Mouse (Mus musculus): ENCODE measurements at regions not wholly inside any gene's neighbourhood (a gene's known extent, or its start where the extent isn't known, plus 50 kb on each side); places are given as distances from the start of the nearest gene placed in this dataset.

DNA sequence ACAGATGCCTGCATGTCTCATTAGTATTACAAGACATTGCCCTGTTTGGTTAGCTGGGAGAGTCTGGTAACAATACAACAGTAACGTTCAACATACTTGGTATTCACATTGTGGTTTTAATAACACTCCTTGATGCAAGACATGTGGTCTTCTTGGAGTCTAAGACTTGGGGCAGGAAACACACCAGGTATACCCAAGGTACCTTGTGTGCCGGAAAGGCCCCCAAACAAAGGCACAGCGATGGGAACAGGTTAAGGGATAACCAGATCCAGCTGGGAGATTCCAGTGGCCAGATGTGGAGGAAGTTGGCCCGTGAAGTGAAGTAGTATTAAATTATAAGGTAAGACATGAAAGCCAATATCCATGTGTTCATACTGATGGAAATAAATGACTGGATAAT is 71.9 kb upstream of the Mphosph6 start:
- H3K9me3 ChIP-seq = peaks cover 31% of the 10 kb centered on the region
- no peaks in the 10 kb centered on the region for H3K36me3 ChIP-seq (replicated peaks; ENCODE audit: low read length)
- no peaks in the 10 kb centered on the region for H3K27me3 ChIP-seq (replicated peaks)
- H3K4me1 ChIP-seq = no peaks in the 10 kb centered on the region
- no peak overlapping the region for H3K4me3 ChIP-seq (replicated peaks)
- TF ChIP-seq GATA1 (IDR thresholded peaks at IDR 0.05; ENCODE audit: borderline replicate concordance, low read length) (no peak), FLI1 (IDR thresholded peaks at IDR 0.05; ENCODE audit: low read length) (no peak)

DNA sequence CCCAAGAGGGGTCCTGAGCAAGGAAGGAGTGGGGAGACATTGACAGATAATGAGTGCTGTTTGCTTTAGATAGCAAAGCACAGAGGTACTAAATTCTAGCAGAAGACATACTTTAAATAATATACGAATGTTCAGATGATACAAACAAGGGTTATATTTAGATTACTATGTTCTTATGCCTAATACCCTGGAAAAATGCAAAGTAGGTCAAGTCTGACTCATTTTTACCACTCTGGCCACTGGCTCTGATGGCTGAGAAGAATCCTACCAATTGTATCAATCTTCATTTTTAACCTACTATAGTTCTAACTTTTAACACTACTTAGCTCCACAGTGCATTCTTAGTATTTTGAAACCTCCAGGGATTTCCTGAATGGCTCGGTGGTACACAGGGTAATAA is 65.4 kb upstream of the Mphosph6 start:
- Histone ChIP-seq H3K4me1 (no peaks in the 10 kb centered on the region), H3K27me3 (replicated peaks) (no peaks in the 10 kb centered on the region), H3K36me3 (replicated peaks; ENCODE audit: low read length) (no peaks in the 10 kb centered on the region), H3K4me3 (replicated peaks) (no peak overlapping the region), H3K9me3 (0 out of 2 replicates have a peak, but pooled peaks cover 3% of the 10 kb centered on the region)
- TF ChIP-seq FLI1 (IDR thresholded peaks at IDR 0.05; ENCODE audit: low read length) = no peak
- TF ChIP-seq GATA1 (IDR thresholded peaks at IDR 0.05; ENCODE audit: borderline replicate concordance, low read length) = no peak

DNA sequence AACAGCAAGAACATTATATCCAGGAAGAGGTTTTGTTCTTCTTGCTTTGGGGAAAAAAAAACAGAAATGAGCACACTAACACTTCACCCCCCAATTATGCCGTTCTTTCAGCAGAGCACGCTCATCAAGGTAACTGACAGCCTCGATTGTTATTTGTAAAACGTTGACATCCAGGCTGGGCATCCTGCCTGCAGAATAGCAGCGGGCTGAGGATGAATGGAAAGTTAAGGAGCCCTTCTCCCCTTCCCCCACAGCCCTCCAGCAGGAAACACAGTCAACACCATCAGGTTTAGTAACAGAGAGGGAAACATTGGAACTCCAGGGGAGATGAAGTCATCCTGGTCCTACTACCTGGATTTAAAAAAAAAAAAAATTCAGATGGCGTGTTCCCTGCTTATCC is 63.3 kb upstream of the Mphosph6 start:
- no peak overlapping the region for H3K4me3 ChIP-seq (replicated peaks)
- no peak for TF ChIP-seq FLI1 (IDR thresholded peaks at IDR 0.05; ENCODE audit: low read length)
- TF ChIP-seq GATA1 (IDR thresholded peaks at IDR 0.05; ENCODE audit: borderline replicate concordance, low read length) = no peak
- peaks cover 11% of the 10 kb centered on the region for H3K27me3 ChIP-seq (replicated peaks)
- no peaks in the 10 kb centered on the region for H3K36me3 ChIP-seq (replicated peaks; ENCODE audit: low read length)
- 0 out of 2 replicates have a peak, but pooled peaks cover 3% of the 10 kb centered on the region for H3K9me3 ChIP-seq
- peaks cover under 1% of the 10 kb centered on the region; the same call in 1 of the 2 replicates for H3K4me1 ChIP-seq

DNA sequence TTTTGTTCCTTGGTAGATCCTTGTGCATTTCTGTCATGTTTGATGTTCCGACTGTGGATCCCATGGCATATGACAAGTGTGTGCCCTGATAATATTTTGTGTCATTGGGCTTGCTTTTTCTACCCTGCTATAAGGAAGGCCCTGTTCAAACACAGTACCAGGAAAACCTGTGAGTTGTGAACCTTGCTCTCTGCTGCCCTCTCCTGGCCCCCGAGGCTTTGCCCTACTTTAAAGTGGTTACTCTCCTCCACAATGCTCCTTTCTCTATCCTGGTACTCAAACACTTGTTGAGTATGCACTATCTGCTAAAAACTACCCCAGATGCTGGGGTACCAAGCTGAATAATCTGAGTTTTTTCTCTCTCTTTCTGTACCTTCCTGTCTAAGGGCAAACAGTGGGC is 62.1 kb upstream of the Mphosph6 start:
- H3K4me3 ChIP-seq (replicated peaks) = no peak overlapping the region
- H3K9me3 ChIP-seq = 0 out of 2 replicates have a peak, but pooled peaks cover under 1% of the 10 kb centered on the region
- peaks cover 16% of the 10 kb centered on the region for H3K27me3 ChIP-seq (replicated peaks)
- TF ChIP-seq GATA1 (IDR thresholded peaks at IDR 0.05; ENCODE audit: borderline replicate concordance, low read length) = no peak
- TF ChIP-seq FLI1 (IDR thresholded peaks at IDR 0.05; ENCODE audit: low read length) = no peak
- no peaks in the 10 kb centered on the region for H3K36me3 ChIP-seq (replicated peaks; ENCODE audit: low read length)
- H3K4me1 ChIP-seq = peaks cover 5% of the 10 kb centered on the region

DNA sequence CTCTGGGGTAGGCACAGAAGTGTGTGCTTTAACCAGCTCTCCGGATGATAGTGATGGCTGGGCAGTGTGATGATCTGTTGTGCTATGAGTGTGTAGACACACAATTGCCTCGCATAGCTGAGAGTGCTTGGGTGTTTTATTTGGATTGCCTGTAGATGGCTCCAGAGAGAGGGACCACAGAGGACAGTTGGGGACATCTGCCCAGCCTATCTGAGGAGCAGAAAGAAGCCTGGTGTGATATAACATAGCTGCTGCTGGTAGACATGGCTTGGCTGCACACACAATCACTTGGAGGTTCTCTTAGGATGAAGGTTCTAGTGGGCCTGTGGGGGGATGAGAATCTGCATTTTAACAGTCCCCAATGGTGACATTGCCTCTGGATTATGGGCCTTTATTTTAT is 60.6 kb upstream of the Mphosph6 start:
- peaks cover 16% of the 10 kb centered on the region for H3K27me3 ChIP-seq (replicated peaks)
- no peak overlapping the region for H3K4me3 ChIP-seq (replicated peaks)
- peaks cover 5% of the 10 kb centered on the region for H3K4me1 ChIP-seq
- H3K9me3 ChIP-seq = no peaks in the 10 kb centered on the region
- H3K36me3 ChIP-seq (replicated peaks; ENCODE audit: low read length) = no peaks in the 10 kb centered on the region
- no peak for TF ChIP-seq GATA1 (IDR thresholded peaks at IDR 0.05; ENCODE audit: borderline replicate concordance, low read length)
- TF ChIP-seq FLI1 (IDR thresholded peaks at IDR 0.05; ENCODE audit: low read length) = no peak

DNA sequence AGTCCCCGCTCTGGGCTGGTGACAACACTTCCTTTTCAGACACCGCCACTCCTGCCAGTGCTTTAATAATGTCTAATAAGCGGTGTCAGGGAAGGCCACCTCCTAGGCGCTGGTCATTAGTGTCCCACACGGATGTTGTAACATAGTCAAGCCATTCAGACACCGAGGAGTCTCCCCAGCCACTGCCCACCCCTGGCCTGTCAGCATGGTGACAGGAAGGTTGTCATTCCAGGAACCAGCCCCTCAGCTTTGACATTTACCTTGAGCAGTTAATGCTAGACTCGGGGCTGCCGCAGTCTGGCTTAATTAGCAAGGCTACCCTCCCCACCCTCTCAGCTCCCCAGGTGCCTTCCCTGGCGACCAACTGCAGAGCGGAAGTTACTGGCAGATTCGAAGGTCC is 58.0 kb upstream of the Mphosph6 start:
- Histone ChIP-seq H3K4me1 (peaks cover 5% of the 10 kb centered on the region), H3K4me3 (replicated peaks) (no peak overlapping the region), H3K27me3 (replicated peaks) (peaks cover 16% of the 10 kb centered on the region), H3K9me3 (no peaks in the 10 kb centered on the region), H3K36me3 (replicated peaks; ENCODE audit: low read length) (no peaks in the 10 kb centered on the region)
- TF ChIP-seq GATA1 (IDR thresholded peaks at IDR 0.05; ENCODE audit: borderline replicate concordance, low read length) (no peak), FLI1 (IDR thresholded peaks at IDR 0.05; ENCODE audit: low read length) (no peak)

DNA sequence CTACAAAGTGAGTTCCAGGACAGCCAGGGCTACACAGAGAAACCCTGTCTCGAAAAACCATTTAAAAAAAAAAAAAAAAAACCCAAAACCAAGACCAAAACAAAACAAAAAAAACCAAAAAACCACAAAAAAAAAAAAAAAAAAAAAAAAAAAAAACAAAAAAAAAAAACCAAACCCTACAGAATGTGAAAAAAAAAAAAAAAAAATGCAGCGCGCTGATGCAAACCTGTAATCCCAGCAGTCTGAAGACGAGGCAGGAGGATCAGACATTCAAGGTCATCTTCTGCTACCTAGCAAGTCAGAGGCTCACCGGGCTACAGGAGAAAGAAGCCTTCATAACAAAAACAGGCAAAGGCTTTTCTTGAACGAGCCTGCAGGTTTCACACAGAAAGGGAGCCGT is 57.4 kb upstream of the Mphosph6 start:
- H3K4me1 ChIP-seq = peaks cover 5% of the 10 kb centered on the region
- H3K9me3 ChIP-seq = no peaks in the 10 kb centered on the region
- no peaks in the 10 kb centered on the region for H3K36me3 ChIP-seq (replicated peaks; ENCODE audit: low read length)
- TF ChIP-seq FLI1 (IDR thresholded peaks at IDR 0.05; ENCODE audit: low read length) (no peak), GATA1 (IDR thresholded peaks at IDR 0.05; ENCODE audit: borderline replicate concordance, low read length) (no peak)
- H3K4me3 ChIP-seq (replicated peaks) = no peak overlapping the region
- H3K27me3 ChIP-seq (replicated peaks) = peaks cover 17% of the 10 kb centered on the region

DNA sequence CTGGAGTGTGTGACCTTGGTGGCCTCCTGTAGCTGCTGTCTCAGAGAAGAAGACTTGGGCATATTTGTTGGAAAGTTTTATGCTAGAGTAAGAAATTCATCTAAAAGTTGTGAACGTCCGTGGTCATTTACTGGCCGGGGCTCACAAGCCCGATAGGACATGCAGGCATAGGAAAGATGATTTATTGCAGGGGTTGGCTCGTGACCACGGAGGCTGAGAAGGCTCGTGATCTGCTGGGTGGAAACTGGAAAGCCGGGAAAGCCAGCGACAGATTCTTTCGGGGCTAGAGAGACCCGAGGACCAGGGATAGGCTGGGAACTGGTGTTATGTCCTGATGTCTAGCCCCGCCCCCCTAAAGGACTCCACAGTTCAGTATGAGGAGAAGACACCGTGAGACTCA is 54.4 kb upstream of the Mphosph6 start:
- no peak for TF ChIP-seq GATA1 (IDR thresholded peaks at IDR 0.05; ENCODE audit: borderline replicate concordance, low read length)
- no peak for TF ChIP-seq FLI1 (IDR thresholded peaks at IDR 0.05; ENCODE audit: low read length)

DNA sequence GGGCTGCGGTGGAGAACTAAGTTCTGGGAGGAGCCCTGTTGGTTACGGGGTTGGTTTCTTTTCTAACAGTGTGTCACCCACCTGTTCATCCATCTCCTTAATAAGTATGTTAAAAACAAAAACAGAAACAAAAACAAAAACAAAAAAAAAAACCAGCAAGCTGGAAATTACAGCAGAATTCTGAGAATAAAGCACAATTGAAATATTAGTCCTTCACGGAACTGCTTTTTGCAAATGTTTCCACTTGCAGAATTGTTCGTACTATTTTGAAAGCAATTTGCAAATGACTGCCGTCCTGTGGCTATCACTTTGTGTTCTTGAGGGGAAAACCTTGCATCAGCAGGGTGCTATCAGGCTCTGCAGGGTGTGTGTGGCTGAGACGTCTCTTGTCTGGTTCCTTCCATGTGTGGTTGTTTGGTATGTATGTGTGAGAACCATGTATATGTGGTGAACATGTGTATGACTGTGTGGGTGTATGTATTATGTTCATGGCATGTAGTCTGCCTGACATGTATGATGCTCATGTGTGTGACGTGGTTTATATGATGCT is 53.3 kb upstream of the Mphosph6 start:
- no peaks in the 10 kb centered on the region for H3K36me3 ChIP-seq (replicated peaks; ENCODE audit: low read length)
- no peaks in the 10 kb centered on the region for H3K9me3 ChIP-seq
- no peak for TF ChIP-seq GATA1 (IDR thresholded peaks at IDR 0.05; ENCODE audit: borderline replicate concordance, low read length)
- TF ChIP-seq FLI1 (IDR thresholded peaks at IDR 0.05; ENCODE audit: low read length) = no peak
- peaks cover 6% of the 10 kb centered on the region for H3K27me3 ChIP-seq (replicated peaks)
- no peak overlapping the region for H3K4me3 ChIP-seq (replicated peaks)
- H3K4me1 ChIP-seq = peaks cover 4% of the 10 kb centered on the region

More for the DNA sequence above, 54.4 kb upstream of the Mphosph6 start:
- peaks cover 5% of the 10 kb centered on the region for H3K4me1 ChIP-seq
- no peaks in the 10 kb centered on the region for H3K9me3 ChIP-seq
- no peak overlapping the region for H3K4me3 ChIP-seq (replicated peaks)
- no peaks in the 10 kb centered on the region for H3K36me3 ChIP-seq (replicated peaks; ENCODE audit: low read length)
- peaks cover 14% of the 10 kb centered on the region for H3K27me3 ChIP-seq (replicated peaks)

DNA sequence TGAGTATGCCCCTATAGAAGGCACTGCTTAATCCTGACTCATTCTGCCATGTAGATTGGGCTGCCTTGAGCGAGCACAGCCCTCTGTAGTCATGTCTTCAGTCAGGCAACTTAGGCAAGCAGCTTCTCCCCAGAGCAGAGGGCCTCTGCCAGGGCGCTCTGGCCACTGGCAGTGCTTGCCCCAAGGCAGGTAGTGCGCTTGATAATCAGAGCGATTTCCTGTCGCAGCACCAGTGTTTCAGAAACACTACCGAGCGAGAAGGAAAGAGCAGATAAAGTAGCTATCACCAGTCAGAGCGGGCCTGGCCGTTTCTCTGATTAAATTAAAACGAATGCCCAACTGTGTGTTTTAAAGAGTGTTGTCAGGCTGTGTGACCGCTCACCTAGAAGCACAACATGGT is 52.6 kb upstream of the Mphosph6 start:
- Histone ChIP-seq H3K4me3 (replicated peaks) (no peak overlapping the region), H3K9me3 (no peaks in the 10 kb centered on the region), H3K4me1 (no peaks in the 10 kb centered on the region), H3K36me3 (replicated peaks; ENCODE audit: low read length) (no peaks in the 10 kb centered on the region), H3K27me3 (replicated peaks) (peaks cover 1% of the 10 kb centered on the region)
- TF ChIP-seq GATA1 (IDR thresholded peaks at IDR 0.05; ENCODE audit: borderline replicate concordance, low read length) = no peak
- no peak for TF ChIP-seq FLI1 (IDR thresholded peaks at IDR 0.05; ENCODE audit: low read length)

GRCm38 (mm10) chr8:117853408-117853807 is 51.7 kb upstream of the Mphosph6 start:
- no peaks in the 10 kb centered on the region for H3K4me1 ChIP-seq

More at GRCm38 (mm10) chr8:117853408-117853807, 51.7 kb upstream of the Mphosph6 start:
- peaks cover 1% of the 10 kb centered on the region for H3K27me3 ChIP-seq (replicated peaks)
- TF ChIP-seq FLI1 (IDR thresholded peaks at IDR 0.05; ENCODE audit: low read length) (no peak), GATA1 (IDR thresholded peaks at IDR 0.05; ENCODE audit: borderline replicate concordance, low read length) (no peak)
- H3K4me3 ChIP-seq (replicated peaks) = no peak overlapping the region
- no peaks in the 10 kb centered on the region for H3K36me3 ChIP-seq (replicated peaks; ENCODE audit: low read length)
- H3K9me3 ChIP-seq = no peaks in the 10 kb centered on the region

Measured in megakaryocyte, embryonic 14.5 days (primary cell).